Mouse (Mus musculus): ENCODE measurements around the gene Rbm47.

Rbm47 gene

DNA sequence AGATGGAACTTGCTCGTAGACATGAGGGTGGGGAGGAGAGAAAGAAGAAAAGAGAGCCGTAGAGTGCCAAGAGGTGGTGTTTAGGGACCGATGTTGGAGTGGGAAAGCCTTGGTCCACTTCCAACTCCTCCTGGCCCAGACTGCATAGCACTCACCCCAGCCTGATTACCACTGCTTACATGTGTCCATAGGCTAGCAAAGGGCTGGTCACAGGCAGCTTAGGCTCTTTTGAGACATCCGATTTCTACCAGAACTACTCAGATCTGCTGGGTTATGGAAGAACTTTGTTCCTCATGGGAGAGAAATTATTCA, 48.9 kb downstream of the Rbm47 start:
- DNase-seq = no peak

DNA sequence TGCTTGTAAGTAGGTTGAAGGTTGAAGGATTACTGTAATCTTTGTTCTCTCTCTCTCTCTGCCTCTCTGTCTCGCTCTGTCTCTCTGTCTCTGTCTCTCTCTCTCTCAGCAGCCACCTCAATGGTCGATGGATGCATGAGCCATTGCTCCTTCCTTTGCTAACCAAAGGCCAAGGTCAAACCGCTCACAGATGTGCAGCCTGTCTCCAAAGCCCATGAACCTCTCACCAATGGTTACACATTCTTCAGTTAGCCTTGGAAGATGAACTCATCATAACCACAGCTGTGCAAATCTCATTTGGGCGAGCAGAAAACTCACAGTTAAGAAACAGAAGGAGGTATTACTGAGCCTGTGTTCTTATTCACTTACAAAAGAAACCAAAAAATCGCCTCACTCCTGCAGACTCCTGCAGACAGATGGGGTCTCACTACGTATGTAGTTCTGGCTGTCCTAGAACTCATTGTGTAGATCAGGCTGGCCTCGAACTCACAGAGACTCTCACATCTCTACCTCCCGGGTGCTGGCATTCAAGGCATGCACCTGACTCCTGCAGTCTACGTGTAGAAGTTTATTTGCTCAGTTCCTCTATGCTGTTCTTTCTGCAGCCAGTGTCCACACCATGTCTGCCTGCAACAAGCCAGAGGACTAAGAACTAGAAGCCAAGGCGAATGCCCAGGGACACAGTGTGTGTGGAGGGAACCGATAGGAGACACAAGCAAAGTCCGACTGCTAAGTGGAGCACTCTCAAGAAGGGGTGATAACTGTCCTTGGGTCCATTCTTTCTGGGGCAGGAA, 49.4 kb downstream of the Rbm47 start:
- DNase-seq = no peak

DNA sequence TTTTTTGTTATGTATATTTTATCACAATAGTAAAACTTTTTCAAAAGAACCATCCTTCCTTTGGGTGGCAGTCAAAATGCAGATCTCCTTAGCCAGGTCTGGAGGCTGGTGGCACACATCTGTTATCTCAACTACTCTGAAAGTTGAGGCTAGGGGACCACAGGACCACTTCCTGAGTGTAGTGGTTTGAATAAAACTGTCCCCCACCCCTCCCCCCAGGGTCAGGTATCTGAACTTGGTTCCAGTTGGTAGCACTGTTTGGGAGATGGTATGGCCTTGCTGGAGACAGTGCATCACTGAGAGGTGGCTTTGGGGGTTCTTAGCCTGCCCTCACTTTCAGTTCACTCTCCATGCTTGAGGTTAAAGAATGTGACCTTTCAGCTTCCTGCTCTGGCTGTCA, 51.7 kb downstream of the Rbm47 start:
- DNase-seq = no peak

DNA sequence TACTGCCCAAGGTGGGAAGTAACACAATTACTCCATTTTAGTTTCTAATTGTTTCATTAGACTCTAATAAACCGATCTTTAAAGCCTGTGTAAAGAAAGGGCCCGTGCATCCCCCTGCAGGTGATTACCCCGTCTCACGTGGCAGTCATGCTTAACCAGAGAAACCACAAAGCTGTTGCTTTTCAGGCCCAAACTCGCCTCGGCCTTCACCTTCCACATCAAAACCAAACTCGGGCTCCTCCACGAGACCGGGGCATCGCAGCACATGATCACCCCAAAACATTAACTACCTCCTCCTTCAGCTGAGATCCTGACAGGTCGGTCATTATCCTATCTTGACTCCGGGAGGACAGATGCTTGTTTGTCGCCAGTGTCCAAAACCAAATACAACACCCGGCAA, 58.2 kb downstream of the Rbm47 start:
- peak; percentile 65 to 70 for DNase-seq

DNA sequence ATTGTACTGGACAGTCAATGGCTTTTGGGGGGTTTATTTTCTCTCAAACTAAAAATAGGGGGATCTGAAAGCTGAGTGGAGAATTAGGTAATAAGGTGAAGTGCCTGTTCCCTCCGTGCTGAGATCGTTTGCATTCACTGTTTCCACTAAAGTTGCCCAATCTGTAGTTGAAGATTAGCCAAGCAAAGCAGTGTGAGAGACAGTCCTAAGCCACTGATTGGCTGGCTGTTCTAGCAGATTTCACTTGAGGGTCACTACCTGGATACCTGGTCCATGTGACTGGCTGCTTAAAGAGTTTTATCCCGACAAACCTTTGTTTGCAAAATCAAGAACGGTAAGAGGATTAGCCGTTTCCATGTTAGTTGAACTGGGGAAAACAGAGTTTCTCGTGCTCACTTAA, 58.7 kb downstream of the Rbm47 start:
- no peak for DNase-seq

DNA sequence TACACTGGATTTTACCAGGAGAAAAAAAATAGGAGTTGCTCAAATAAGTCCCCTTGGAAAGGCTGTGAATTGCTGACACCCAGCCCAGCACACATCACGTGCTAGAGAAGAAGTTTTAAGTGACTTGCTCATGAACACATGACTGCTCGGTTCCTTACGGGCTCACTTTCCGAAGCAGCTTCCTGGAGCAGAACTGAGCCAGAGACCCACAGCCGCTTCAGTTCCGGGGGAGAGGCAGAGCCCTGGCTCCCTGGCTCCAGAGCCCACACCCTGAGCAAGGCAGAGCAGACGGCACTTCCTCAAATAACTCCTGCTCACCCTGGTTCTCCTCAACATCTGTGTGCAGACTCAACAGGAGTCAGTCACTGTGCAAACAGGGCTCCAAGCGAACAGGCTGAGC, 60.9 kb downstream of the Rbm47 start:
- peak; percentile 55 for DNase-seq

DNA sequence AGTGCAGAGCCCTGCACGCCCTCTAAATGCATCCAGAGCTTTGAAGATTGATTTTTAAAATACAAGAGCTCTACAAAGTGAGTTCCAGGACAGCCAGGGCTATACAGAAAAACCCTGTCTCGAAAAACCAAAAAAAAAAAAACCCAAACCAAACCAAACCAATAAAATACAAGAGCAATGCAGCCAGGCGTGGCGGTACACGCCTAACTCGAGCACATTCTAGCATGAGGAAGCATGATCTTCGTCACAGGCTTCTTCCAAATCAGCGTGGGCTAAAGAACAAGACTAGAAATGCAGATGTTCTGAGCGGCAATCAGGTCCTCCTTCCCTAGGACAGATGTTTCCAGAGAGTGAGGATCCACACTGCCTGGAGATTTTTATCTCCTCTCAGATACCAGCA, 66.5 kb downstream of the Rbm47 start:
- DNase-seq = no peak

DNA sequence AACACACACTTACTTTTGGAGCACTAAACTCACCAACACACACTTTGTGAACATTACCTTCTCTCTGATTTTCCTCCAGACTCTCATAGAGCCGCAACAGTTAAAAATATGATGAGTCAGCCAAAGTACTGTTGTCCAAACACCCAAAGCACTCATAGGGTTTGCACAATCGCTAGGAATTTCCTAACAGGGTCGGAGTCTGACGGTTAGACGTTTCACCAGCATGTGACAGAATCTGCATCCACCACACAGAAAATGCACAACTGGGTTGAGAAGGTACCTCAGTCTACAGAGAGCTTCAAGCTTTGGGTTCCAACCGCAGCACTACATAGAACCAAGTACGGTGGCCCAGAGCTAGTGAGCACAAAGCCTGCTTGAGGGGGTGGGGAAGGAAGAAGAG, 67.0 kb downstream of the Rbm47 start:
- no peak for DNase-seq

DNA sequence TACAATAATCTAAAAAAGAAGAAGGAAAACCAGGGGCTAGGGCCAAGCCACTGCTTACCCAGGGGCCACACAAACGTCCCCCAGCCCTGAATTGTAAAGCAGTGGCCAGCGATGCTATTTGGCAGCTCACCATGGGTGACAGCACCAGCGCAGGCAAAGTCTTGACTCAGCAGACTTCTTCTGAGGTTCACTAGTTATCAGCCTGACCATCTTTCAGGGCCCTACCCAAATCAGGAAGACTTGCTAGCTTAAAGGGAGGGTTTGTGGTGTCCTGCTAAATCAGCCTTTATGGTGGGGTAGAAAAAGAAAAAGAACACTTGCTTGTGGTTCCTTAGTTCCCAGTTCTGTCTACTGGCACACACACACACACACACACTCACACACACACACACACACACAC, 67.6 kb downstream of the Rbm47 start:
- DNase-seq = no peak

DNA sequence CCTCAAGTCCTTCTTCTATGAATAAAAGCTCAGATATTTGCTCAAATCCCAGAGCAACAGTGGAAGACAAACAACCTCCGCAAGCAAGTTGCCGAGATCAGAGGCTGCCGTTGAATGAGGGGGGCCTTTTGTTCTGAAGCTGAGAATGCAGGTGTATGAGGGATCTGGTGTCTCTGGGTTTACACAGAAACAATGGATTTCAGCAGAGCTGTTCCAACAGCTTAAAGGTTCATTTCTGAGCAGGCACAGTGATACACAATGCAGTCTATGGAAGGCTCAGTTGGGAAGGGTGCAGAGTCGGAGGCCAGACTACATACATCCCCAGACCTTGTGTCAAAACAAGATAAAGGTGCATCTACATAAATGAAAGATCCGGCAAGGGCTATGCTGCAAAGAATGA, 69.5 kb downstream of the Rbm47 start:
- no peak for DNase-seq

DNA sequence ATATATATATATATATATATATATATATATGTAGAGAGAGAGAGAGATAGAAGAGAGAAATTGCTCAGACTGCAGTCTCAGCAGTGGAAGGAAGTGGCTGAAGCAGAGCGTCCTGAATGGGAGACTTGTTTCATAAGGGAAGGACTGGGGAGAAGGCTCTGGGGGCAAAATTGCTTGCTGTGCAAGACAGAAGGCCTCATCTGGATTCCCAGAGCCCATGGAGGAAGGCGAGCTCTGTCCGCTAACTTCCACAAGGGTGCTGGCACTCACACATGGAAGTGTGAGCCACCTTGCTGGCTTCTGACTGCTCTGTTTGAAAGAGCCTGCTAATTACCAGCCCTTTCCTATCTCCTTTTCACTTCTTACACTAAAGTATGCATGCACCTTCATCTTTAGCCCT, 70.1 kb downstream of the Rbm47 start:
- no peak for DNase-seq

DNA sequence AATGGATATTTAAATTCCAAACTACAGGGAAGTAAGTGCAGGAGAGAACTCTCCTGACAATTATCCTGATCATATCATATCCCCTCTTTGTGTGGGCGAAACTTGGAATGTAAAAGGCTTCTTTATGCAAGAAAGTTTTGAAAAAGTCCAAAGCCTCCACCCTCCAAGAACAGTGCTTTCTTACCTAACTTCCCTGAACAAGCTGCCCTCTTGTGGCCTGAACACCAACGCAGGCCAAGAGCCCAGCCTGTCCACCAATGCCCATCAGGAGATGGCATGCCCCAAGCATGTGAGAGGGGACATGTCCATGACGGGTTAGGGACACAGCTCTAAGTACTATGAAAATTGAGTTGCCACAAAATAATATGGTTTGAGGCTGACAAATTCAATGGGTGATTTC, 71.3 kb downstream of the Rbm47 start:
- peak; percentile 39 to 40 for DNase-seq

DNA sequence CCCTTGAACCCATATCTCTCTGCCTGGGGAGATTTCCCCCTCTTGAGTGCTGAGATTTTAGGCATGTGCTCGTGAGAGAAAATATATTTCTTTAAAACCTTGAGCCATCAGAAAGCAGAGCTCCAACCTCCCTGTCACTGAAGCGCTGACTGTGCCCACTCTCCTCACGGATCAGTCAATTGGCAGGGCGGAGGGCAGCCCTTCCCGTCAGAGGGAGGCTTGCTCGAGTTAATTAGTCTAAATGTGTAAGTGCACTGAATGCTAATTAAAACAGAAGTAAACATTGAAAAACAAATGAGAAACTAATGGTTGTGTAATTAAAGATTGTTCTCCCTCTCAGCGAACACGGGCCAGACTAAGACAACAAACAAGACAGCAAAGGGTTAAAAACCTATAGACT, 72.6 kb downstream of the Rbm47 start:
- no peak for DNase-seq

DNA sequence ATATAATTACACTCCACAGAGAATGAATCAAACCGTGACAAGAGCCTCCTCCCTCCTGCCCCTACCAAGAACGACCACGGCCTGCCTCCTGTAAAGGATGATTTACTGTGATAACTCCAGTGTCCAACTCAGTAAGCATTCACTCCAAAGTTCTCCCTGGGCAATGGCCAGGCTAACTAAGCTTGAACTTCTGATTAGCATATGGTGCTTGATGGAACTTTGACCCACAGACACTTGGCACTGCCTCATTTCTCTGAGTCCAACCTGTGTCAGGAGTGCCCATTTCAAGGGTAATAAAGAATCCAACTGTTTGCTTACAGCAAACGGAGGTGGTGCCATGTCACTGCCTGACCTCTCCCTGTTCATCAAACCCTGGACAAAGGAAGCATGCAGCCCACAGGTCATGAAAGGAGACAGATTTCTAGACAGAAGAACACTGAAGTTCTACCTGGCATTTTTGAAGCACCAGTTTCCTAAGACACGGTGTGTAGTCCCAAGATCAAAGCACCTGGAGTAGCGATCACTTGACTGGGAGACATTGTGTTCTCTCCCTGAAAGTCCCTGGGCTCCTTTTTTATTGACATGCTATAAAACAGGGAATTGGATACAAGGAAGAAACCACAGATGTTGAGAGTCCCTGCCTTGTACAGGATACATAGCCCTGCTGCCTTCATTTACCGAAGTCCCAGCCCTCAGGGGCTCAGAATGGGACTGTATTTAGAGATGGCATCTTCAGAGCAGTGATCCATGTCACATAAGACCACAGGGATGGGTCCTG, 74.6 kb downstream of the Rbm47 start:
- no peak for DNase-seq

DNA sequence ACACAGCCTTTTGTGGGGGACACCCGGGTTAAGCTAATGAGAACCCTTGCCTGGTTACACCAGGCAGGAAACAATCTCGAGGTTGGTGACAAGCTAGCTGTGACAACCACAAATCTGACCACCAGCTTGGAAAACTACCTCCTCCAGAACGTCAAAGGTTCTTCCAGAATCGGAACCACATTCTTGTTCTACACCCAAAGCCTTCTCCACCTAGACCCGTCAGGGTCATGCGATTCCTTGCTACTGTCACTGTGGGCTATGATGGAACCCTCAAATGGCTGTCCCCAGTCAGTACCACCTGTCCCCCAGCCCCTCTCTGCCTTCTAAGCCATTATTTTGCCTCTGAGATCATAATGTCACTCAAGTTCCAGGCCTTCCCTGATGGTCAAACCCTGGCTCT, 76.8 kb downstream of the Rbm47 start:
- DNase-seq = no peak

DNA sequence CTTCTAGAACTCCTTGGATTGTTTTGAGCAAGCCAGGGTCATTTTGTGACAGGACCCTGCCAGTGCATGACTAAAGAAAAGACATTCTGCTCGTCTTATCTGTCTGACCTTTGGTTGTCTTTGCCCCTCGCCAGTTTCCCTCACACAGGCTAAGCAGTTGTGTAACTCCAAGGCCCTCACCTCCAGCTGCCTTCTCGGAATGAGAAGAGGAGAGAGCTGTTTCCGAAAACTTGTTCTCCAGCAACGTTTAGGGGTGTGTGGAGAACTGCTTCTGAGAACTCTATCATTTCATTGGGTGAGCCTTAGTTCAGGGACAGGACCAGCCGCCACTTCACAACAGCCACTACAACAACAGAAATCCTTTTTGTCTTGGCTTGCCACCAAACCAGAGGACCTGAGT, 77.8 kb downstream of the Rbm47 start:
- DNase-seq = no peak

DNA sequence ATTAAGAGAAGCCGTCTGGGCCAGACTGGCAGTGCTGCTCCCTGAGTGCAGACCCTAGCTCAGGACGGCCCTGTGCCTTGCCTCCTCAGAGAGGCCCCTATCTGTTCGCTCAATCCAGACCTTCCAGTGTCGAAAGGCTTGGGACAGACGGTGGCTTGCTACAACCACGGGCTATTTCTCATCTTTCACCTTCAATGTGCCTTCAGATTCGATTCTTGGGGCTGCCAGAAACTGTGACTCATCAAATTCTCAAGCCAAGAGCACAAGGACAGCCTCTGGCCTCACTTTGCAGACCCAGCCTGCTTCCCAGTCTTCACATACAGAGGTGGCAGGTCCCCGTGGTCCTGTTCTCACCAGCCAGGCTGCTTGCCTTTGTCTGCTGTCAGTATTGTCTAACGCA, 82.9 kb downstream of the Rbm47 start:
- DNase-seq = no peak

DNA sequence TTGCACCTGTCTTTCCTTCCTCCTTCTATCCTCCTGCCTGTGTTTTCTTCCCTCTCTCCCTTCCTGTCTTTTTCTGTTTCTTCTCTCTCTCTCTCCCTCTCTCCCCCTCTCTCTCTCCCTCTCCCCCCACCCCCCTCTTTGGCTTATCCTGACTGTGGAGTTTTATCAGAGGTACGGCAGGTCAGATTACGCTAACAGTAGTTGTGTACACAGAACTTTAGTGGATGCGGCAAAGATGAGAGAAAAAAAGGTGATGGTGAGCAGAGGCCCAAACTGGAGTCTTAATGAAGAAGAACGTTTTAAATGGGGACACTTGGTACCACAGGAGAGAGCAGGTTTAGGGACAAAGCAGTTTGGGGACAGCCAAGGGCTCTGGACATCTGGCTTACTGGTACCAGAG, 83.3 kb downstream of the Rbm47 start:
- DNase-seq = no peak

DNA sequence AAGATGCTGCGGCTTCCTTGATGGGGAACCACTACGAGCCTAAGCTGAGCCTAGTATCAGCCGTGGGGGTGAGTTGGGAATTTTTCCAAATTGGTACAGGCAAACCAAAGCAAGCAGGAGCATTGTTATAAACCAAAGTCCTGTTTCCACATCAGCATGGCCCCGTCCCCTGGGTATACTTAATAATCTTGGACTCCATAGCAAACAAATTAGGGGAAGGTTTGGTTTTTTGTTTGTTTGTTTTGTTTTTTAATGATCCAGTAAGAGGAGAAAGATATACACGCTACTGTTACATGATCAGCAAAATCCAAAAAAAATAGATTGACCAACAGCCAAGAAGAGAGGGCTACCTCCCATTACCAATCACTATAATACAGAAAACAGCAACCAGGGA, 84.0 kb downstream of the Rbm47 start:
- DNase-seq = no peak

DNA sequence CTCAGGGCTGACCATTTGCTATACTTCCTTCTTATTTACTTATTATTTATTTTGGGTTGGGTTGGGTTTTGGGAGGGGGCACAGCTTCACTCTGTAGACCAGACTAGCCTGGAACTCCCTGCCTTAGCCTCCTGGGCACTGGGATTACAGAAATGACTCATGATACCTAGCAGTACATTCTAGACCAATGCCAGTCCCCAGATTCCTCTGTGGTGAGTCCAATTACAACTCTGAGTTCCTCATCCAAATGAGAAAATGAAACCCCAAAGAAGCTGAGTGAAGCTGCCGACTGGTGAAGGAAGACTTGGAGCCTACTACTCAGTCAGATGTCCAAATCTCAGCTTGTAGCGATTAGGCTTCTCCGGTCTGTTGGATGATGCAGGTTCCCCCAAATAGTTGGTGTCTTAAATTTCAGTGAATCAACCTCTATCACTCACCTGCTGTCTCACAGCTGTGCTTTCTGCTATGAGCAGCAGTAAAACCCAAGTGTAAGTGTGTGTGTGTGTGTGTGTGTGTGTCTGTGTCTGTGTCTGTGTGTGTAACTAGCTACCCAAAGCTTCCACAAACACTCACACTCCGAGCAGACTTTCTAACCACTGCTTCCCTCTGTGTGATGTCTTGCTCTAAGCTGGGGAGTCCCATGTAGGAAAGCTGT, 84.5 kb downstream of the Rbm47 start:
- no peak for DNase-seq

DNA sequence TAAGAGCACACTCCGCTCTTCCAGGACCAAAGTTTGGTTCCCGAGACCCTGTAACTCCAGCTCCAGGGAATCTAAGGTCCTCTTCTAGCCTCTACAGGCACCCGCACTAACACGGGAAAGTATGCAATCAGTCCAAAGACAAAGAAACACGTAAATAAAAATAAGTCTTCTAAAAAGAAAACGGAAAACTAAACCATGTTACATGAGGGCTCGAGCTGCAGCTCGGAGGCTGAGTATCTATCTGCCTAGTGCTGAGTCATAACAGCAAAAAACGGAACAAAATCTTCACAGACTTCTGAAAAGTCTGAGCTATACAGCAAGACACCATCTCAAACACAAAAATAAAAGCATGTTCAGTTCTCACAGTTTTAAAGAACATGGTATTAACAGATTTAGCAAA, 86.0 kb downstream of the Rbm47 start:
- DNase-seq = no peak

DNA sequence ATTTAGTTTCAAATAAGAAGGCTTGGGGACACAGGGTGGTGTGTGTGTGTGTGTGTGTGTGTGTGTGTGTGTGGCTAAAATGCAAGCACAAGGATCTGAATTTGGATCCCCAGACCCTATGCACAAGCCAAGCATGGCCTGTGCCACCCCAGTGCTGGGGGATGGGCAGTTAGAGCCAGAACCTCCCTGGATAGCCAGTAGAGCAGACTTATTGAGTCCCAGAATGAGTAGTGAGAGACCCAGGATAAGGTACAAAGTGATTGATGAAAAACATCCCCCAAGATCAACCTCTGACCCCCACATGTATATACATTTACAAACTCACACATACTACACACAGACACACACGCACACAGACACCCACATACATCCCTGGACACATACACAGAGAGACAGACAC, 86.6 kb downstream of the Rbm47 start:
- no peak for DNase-seq

DNA sequence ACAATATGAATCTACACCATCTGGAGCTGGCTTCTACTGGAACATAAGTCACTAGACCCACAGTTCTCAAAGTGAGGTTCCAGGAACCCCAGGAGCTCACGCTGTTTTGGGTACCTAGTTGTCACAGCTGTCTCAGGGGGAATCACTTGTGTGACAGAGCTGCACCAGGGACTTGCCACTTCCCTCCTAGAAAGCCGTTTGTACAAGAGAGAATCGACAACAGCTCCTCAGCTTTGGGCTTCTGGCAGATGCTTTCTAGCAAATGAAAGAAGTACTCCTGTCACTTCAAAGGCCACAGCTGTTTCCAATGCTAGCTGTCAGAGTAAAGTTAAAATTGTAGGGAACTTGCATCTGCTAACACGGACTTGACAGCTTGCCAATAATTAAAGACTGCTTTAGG, 87.4 kb downstream of the Rbm47 start:
- DNase-seq = peak in 1 of 2 experiments; percentile 21

DNA sequence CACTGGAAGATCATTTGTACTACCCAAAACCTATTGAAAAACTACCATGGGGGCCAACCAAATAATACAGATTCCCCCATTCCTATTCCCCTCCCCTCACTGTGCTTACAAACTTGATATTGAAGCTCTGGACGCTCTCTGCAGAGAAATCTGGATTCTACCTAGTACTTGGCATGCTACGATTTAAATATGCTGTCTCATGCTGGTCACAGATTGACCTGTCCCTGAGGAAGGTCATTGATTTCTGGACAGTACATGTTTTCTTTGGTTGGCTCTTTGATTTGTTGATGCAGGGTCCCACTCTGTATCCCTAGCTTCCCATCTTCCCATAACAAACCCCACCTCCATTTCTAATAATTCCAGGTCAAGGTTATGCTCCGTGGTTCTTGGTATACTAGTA, 88.4 kb downstream of the Rbm47 start:
- DNase-seq = no peak

Data from B cell, adult 2 months (primary cell).